Mouse (Mus musculus) liver, embryonic 12.5 days (tissue): ENCODE results near the gene Mgp. TPM values are rescaled to one million over a fixed set of nuclear protein-coding genes. Genes with fewer than 3 reads are reported as not detected.
A peak's percentile ranks its signal among the peaks of the same experiment; 100 is the strongest.

Source experiments
- ATAC-seq: fragments of 200-750 bp; cut with Nextera tagmentation; 2 replicates; pipeline ENCODE4 v1.8.0; 2017; ENCODE audit warnings: moderate number of reproducible peaks, mild to moderate bottlenecking, moderate library complexity
- H3K27ac ChIP-seq: fragments of 300-500 bp; sonication (generic); 2 replicates; pipeline ENCODE4 v1.5.1; 2016; ENCODE audit warnings: mild to moderate bottlenecking
- H3K27me3 ChIP-seq: fragments of 300-500 bp; sonication (generic); replicated peaks from 2 replicates; pipeline ENCODE4 v1.6.1; 2016; ENCODE audit warnings: mild to moderate bottlenecking, moderate library complexity
- H3K36me3 ChIP-seq: fragments of 300-500 bp; sonication (generic); 2 replicates; pipeline ENCODE4 v1.6.1; 2016; ENCODE audit warnings: mild to moderate bottlenecking, moderate library complexity
- H3K4me1 ChIP-seq: fragments of 300-500 bp; sonication (generic); 2 replicates; pipeline ENCODE4 v1.6.1; 2016
- H3K4me2 ChIP-seq: fragments of 300-500 bp; sonication (generic); 2 replicates; pipeline ENCODE4 v1.6.1; 2016; ENCODE audit warnings: mild to moderate bottlenecking, moderate library complexity
- H3K4me3 ChIP-seq: fragments of 300-500 bp; sonication (generic); 2 replicates; pipeline ENCODE4 v1.5.1; 2016; ENCODE audit warnings: mild to moderate bottlenecking, moderate library complexity
- H3K9ac ChIP-seq: fragments of 300-500 bp; sonication (generic); 2 replicates; pipeline ENCODE4 v1.6.1; 2016; ENCODE audit warnings: mild to moderate bottlenecking, moderate library complexity
- H3K9me3 ChIP-seq: fragments of 300-500 bp; sonication (generic); replicated peaks from 2 replicates; pipeline ENCODE4 v1.6.1; 2016; ENCODE audit warnings: mild to moderate bottlenecking, moderate library complexity
- WGBS: fragments of 180-500 bp; shearing (Covaris S2); methylation state at CpG from one replicate; pipeline ENCODE4 v1.1.7; 2016; ENCODE audit not compliant: insufficient replicate concordance; 5-methylcytosine and 5-hydroxymethylcytosine counted together
- polyA plus RNA-seq: library from polyadenylated mRNA; unstranded; fragments of >200 nt; fragmentation: Nextera tagmentation; extraction: Ambion mirVana; gene quantifications from 2 replicates; pipeline ENCODE4 v1.2.1, GENCODE M21; 2016

Mgp gene
- polyA plus RNA-seq, 1 experiment from 2014 or later: 4.3 TPM

GRCm38 (mm10) chr6:136861020-136861419 lies 14.6 kb downstream of the Mgp start:
- H3K27me3 ChIP-seq: no peaks in the 10 kb centered on the region
- no peak for ATAC-seq
- H3K9me3 ChIP-seq: no peaks in the 10 kb centered on the region
- peaks cover 50% of the 10 kb centered on the region for H3K4me1 ChIP-seq
- H3K4me2 ChIP-seq: no peak overlapping the region
- 44% methylated on average over 9 of the region's 9 CpGs for WGBS
- H3K27ac ChIP-seq: peak overlapping the region; percentile 98
- no peak overlapping the region for H3K9ac ChIP-seq
- H3K36me3 ChIP-seq: no peaks in the 10 kb centered on the region; the same call in 1 of the 2 replicates
- H3K4me3 ChIP-seq: no peak overlapping the region

GRCm38 (mm10) chr6:136858420-136858819 lies 17.2 kb downstream of the Mgp start:
- H3K9ac ChIP-seq: peak overlapping the region; percentile 66
- peak overlapping the region; percentile 73 for H3K4me3 ChIP-seq
- peaks cover 67% of the 10 kb centered on the region for H3K4me1 ChIP-seq

DNA sequence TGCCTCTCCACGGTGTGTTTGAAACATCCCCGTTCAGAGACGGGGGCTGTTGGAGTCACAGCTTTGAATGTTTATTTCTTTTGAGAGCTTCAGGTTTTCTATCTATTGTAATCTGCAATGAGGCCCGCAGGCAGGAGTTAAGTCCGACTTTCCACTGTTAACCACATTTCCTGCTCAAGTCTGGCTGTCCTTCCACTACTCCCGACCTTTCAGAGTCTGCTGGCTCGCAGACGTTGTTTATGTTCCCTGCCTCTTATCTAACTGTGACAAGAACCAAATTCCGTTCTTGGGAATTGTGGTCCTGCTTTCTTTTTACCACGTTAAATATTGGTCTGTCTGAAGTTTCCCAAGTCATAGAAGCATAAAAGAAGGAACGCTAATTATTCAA lies 17.8 kb downstream of the Mgp start:
- H3K27ac ChIP-seq: peak overlapping the region; percentile 98
- H3K4me2 ChIP-seq: peak overlapping the region; percentile 70
- H3K36me3 ChIP-seq: peaks cover 23% of the 10 kb centered on the region
- peaks cover 73% of the 10 kb centered on the region for H3K4me1 ChIP-seq
- ATAC-seq: peak; percentile 74
- peak overlapping the region; percentile 66 for H3K9ac ChIP-seq
- peak overlapping the region; percentile 73 for H3K4me3 ChIP-seq
- whole genome bisulfite sequencing: 2% methylated on average over 11 of the region's 11 CpGs
- no peaks in the 10 kb centered on the region for H3K27me3 ChIP-seq
- H3K9me3 ChIP-seq: no peaks in the 10 kb centered on the region

More at GRCm38 (mm10) chr6:136858420-136858819, 17.2 kb downstream of the Mgp start:
- H3K36me3 ChIP-seq: peaks cover 18% of the 10 kb centered on the region
- H3K4me2 ChIP-seq: peak overlapping the region; percentile 70
- WGBS: 33% methylated on average over 8 of the region's 8 CpGs
- H3K9me3 ChIP-seq: no peaks in the 10 kb centered on the region
- peak overlapping the region; percentile 98 for H3K27ac ChIP-seq
- H3K27me3 ChIP-seq: no peaks in the 10 kb centered on the region
- ATAC-seq: no peak

GRCm38 (mm10) chr6:136857186-136857872 lies 18.3 kb downstream of the Mgp start, which contains the start of gene Art4:
TSS of gene Art4 (minus strand) at chr6:136857733.
- peaks cover 29% of the 10 kb centered on the region for H3K36me3 ChIP-seq
- peak within 1 kb of the TSS; percentile 83 for H3K9ac ChIP-seq
- H3K27me3 ChIP-seq: no peaks in the 10 kb centered on the region
- ATAC-seq: peak; percentile 98
- 8% methylated on average over 18 of the region's 18 CpGs for WGBS
- no peaks in the 10 kb centered on the region for H3K9me3 ChIP-seq
- H3K4me3 ChIP-seq: peak within 1 kb of the TSS; percentile 73
- peak within 1 kb of the TSS; percentile 70 for H3K4me2 ChIP-seq
- H3K4me1 ChIP-seq: peaks cover 78% of the 10 kb centered on the region
- peak within 1 kb of the TSS; percentile 98 for H3K27ac ChIP-seq

- Histone ChIP-seq H3K4me3 (peak overlapping the region; percentile 73), H3K27me3 (no peaks in the 10 kb centered on the region), H3K4me2 (peak overlapping the region; percentile 70), H3K9me3 (no peaks in the 10 kb centered on the region), H3K36me3 (peaks cover 40% of the 10 kb centered on the region), H3K9ac (peak overlapping the region; percentile 83), H3K4me1 (peaks cover 87% of the 10 kb centered on the region), H3K27ac (peak overlapping the region; percentile 98)
- 21% methylated on average over 14 of the region's 14 CpGs for WGBS
- peak; percentile 25; the same call in 1 of the 2 replicates for ATAC-seq
Measured at GRCm38 (mm10) chr6:136856071-136856636, 19.5 kb downstream of the Mgp start.

DNA sequence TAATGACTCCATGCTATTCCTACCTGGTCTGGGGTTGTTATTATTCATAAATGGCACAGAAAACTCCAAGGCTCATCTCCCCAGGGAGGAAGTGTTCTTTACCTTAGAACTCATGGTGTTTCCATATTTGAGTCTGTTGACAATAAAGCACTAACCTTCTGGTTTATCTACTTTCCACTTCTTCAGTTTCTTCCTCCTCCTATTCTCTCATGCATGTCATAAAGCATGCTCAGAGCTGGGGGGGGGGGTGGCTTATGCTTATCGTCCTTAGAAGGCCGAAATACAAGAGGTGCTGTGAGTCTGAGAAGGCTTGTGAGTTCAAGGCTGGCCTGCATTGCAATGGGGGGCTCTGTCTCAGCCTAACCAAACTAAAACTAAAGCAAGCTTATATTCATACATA lies 20.4 kb downstream of the Mgp start:
- H3K9ac ChIP-seq: peak overlapping the region; percentile 83
- H3K36me3 ChIP-seq: peaks cover 50% of the 10 kb centered on the region

GRCm38 (mm10) chr6:136854361-136854781 lies 21.3 kb downstream of the Mgp start:
- Histone ChIP-seq H3K9ac (peak overlapping the region; percentile 83), H3K36me3 (peaks cover 58% of the 10 kb centered on the region), H3K9me3 (no peaks in the 10 kb centered on the region), H3K27ac (peak overlapping the region; percentile 98), H3K4me1 (peaks cover 87% of the 10 kb centered on the region), H3K4me2 (peak overlapping the region; percentile 70), H3K4me3 (peak overlapping the region; percentile 73), H3K27me3 (no peaks in the 10 kb centered on the region)
- ATAC-seq: no peak
- WGBS: 57% methylated on average over 11 of the region's 11 CpGs

More for the DNA sequence above, 20.4 kb downstream of the Mgp start:
- ATAC-seq: no peak
- Histone ChIP-seq H3K4me2 (peak overlapping the region; percentile 70), H3K27ac (peak overlapping the region; percentile 98), H3K27me3 (no peaks in the 10 kb centered on the region), H3K4me3 (peak overlapping the region; percentile 73), H3K9me3 (no peaks in the 10 kb centered on the region), H3K4me1 (peaks cover 87% of the 10 kb centered on the region)
- WGBS: 34% methylated on average over 2 of the region's 2 CpGs

DNA sequence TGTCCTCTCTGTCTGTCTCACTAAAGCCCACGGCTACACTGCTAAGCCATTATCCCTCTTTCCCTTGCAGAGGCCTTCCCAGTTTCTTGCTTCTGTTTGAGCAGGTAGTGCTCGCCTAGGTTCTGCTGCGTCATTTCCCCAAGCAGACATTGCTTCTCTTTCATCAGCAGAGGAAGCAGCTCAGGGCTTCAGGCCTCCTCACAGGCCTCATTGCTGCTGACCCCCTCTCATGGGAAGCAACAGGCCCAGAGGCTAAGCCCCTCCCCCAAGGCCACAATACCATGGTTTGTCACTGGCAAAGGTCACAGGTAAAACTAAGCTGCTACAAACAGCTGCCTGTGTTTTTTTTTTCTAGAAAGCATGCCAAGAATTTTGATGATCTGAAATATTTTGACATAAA lies 22.9 kb downstream of the Mgp start:
- Histone ChIP-seq H3K9ac (peak overlapping the region; percentile 58), H3K27ac (peak overlapping the region; percentile 67), H3K4me3 (peak overlapping the region; percentile 73), H3K36me3 (peaks cover 74% of the 10 kb centered on the region), H3K4me2 (peak overlapping the region; percentile 70), H3K4me1 (peaks cover 87% of the 10 kb centered on the region), H3K9me3 (no peaks in the 10 kb centered on the region), H3K27me3 (no peaks in the 10 kb centered on the region)
- ATAC-seq: no peak
- 35% methylated on average over 3 of the region's 3 CpGs for WGBS

DNA sequence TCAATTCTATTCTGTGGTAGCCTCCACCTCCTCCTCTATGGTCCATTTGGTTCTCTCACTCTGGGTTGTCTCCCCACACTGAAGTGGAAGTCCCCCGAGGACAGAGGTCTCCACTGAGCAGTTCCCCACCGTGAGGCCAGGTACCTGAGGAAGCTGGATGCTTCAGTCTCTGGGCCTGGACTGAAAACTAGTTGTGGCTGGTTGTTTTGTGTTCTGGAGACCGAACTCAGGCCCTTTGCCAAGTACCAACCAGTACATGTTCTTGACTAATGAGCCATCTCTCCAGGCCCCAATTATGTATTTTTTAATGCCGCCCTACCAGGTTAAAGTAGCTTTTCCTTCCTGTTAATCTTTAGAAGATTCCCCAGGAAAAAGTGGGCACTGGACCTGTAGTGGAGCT lies 23.3 kb downstream of the Mgp start:
- Histone ChIP-seq H3K9me3 (no peaks in the 10 kb centered on the region), H3K27me3 (no peaks in the 10 kb centered on the region), H3K9ac (peak overlapping the region; percentile 58), H3K4me2 (peak overlapping the region; percentile 70), H3K27ac (peak overlapping the region; percentile 67), H3K4me1 (peaks cover 90% of the 10 kb centered on the region), H3K4me3 (peak overlapping the region; percentile 73), H3K36me3 (peaks cover 78% of the 10 kb centered on the region)
- 74% methylated on average over 4 of the region's 4 CpGs for WGBS
- no peak for ATAC-seq

- no peak for ATAC-seq
- Histone ChIP-seq H3K4me2 (peak overlapping the region; percentile 12), H3K27ac (peak overlapping the region; percentile 66), H3K4me1 (peaks cover 84% of the 10 kb centered on the region), H3K27me3 (no peaks in the 10 kb centered on the region), H3K9me3 (no peaks in the 10 kb centered on the region), H3K36me3 (peaks cover 91% of the 10 kb centered on the region), H3K4me3 (no peak overlapping the region), H3K9ac (no peak overlapping the region; the same call in 1 of the 2 replicates)
- 46% methylated on average over 6 of the region's 6 CpGs for WGBS
Measured at GRCm38 (mm10) chr6:136850267-136850666, 25.4 kb downstream of the Mgp start.

GRCm38 (mm10) chr6:136848971-136849370 lies 26.7 kb downstream of the Mgp start:
- Histone ChIP-seq H3K4me3 (peak overlapping the region; percentile 11; the same call in 1 of the 2 replicates), H3K9ac (peak overlapping the region; percentile 49; the same call in 1 of the 2 replicates), H3K27me3 (no peaks in the 10 kb centered on the region), H3K4me2 (peak overlapping the region; percentile 51), H3K4me1 (peaks cover 71% of the 10 kb centered on the region), H3K27ac (peak overlapping the region; percentile 80), H3K36me3 (peaks cover 79% of the 10 kb centered on the region), H3K9me3 (no peaks in the 10 kb centered on the region)
- WGBS: 73% methylated on average over 5 of the region's 5 CpGs
- ATAC-seq: no peak

DNA sequence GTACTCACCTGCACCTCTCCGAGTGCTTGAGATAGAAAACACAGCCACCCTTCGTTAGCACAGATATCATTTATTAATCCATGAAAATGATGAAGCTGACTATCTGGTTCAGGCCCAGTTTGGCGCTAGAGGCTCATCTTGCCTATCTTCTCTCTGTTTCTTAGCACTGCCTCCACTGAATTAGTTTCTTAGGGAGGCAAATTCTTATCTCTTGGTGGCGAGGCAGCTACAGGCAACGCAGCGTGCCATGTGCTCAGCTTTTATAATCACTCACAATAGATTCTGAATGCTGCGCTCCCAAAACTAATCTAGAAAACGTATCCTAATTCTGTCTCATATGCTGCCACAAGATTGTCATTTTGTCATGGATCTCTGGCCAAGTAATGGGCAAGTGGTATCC lies 27.2 kb downstream of the Mgp start:
- peak; percentile 69 for ATAC-seq
- 40% methylated on average over 8 of the region's 8 CpGs for WGBS
- peak overlapping the region; percentile 11 for H3K4me3 ChIP-seq
- H3K9ac ChIP-seq: peak overlapping the region; percentile 49; the same call in 1 of the 2 replicates
- H3K27me3 ChIP-seq: no peaks in the 10 kb centered on the region
- H3K9me3 ChIP-seq: no peaks in the 10 kb centered on the region
- peak overlapping the region; percentile 51 for H3K4me2 ChIP-seq
- peaks cover 66% of the 10 kb centered on the region for H3K4me1 ChIP-seq
- peak overlapping the region; percentile 80 for H3K27ac ChIP-seq
- peaks cover 73% of the 10 kb centered on the region for H3K36me3 ChIP-seq
